Mouse (Mus musculus) testis, adult 2 months (tissue): ENCODE results near the gene Yipf3. TPM values are rescaled to one million over a fixed set of nuclear protein-coding genes. Genes with fewer than 3 reads are reported as not detected.

Source experiments
- H3K27ac ChIP-seq: fragments of 200-500 bp; 2 replicates; pipeline ENCODE4 v1.5.1; 2012; ENCODE audit warnings: low read depth, low read length; ENCODE audit not compliant: control insufficient read depth, insufficient read depth
- H3K27me3 ChIP-seq: fragments of 200-500 bp; 2 replicates; pipeline ENCODE4 v1.6.1; 2012; ENCODE audit warnings: mild to moderate bottlenecking, low read length, moderate library complexity; ENCODE audit not compliant: control insufficient read depth, insufficient read depth
- H3K36me3 ChIP-seq: fragments of 200-500 bp; 2 replicates; pipeline ENCODE4 v1.6.1; 2012; ENCODE audit warnings: mild to moderate bottlenecking, low read length; ENCODE audit not compliant: control insufficient read depth, insufficient read depth
- H3K4me1 ChIP-seq: fragments of 200-500 bp; 2 replicates; pipeline ENCODE4 v1.6.1; 2012; ENCODE audit warnings: low read length; ENCODE audit not compliant: control insufficient read depth, insufficient read depth
- H3K4me3 ChIP-seq: fragments of 200-500 bp; 2 replicates; pipeline ENCODE4 v1.5.1; 2012; ENCODE audit warnings: low read depth, mild to moderate bottlenecking, low read length, moderate library complexity, mixed read lengths; ENCODE audit not compliant: control insufficient read depth
- CTCF ChIP-seq: fragments of 200-500 bp; IDR thresholded peaks from 2 replicates; pipeline ENCODE4 v1.5.1; 2012; ENCODE audit warnings: low read depth, mild to moderate bottlenecking, inconsistent platforms, low read length, moderate library complexity; ENCODE audit not compliant: control insufficient read depth, insufficient read depth, insufficient replicate concordance
- POLR2A ChIP-seq: fragments of 200-500 bp; IDR thresholded peaks from 2 replicates; pipeline ENCODE4 v1.6.1; 2012; ENCODE audit warnings: low read depth, mild to moderate bottlenecking, inconsistent platforms, low read length, moderate library complexity; ENCODE audit not compliant: control insufficient read depth
- polyA plus RNA-seq: library from polyadenylated mRNA; depleted of rRNA; stranded (reverse); fragments of >200 nt; gene quantifications from 2 replicates; pipeline ENCODE4 v1.2.3, GENCODE M21; 2012

Gene Yipf3
- polyA plus RNA-seq, 1 experiment: 75.4 TPM

DNA sequence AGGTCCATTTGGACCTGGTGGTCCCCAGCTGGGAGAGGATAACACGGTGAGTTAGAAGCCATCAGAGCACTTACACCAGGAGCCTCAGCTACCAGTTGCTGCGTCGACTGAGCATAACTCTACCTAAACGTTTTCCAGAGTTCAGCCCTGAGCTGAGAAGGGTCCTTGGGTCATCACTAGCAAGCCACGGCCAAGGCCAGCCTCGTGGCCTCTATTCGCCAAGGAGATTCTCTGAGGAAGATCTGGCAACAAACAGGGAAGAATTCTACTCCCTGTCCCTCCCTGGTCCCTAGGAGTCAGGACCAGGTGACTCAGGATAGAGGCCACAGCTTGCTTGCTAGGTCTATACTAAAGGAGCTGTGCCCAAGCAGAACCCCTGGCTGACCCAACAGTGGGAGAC lies 19.6 kb downstream of the Yipf3 start:
- H3K4me3 ChIP-seq: no peak overlapping the region
- no peaks in the 10 kb centered on the region for H3K27me3 ChIP-seq
- no peak for TF ChIP-seq POLR2A
- no peak for TF ChIP-seq CTCF
- no peak overlapping the region for H3K27ac ChIP-seq
- H3K4me1 ChIP-seq: no peaks in the 10 kb centered on the region; the same call in 1 of the 2 replicates
- no peaks in the 10 kb centered on the region for H3K36me3 ChIP-seq

DNA sequence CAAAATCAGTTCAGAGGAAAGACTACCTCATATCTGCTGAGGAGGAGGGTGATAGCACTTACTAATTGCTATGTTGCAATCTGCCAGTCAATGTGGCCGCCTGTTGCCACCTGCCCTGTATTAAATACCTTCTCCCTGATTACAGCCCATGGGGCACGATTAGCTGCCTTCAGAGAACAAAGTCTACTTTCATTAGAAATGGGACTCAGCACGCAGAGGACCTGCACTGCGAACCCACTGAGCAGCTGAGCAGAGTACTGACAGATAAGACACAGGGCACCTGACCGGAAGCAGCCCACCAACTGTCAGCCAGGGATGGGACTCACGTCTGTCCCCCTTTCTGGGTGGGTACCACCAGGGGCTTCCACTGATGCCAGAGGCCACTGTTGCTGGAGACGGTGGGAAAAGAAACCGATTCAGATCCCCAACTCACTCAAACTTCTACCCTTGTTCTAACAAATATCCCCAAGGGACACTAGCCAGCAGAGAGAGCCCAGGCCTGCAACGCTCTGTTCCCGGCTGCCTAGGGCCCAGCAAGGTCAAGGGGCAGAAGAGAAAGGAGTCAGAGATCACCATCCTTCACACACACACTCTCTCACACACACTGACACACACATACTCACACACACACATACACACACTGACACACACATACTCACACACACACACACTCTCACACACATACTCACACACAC lies 20.3 kb downstream of the Yipf3 start:
- Histone ChIP-seq H3K4me3 (no peak overlapping the region), H3K27ac (no peak overlapping the region), H3K4me1 (no peaks in the 10 kb centered on the region; the same call in 1 of the 2 replicates), H3K36me3 (no peaks in the 10 kb centered on the region), H3K27me3 (no peaks in the 10 kb centered on the region)
- TF ChIP-seq POLR2A: no peak
- TF ChIP-seq CTCF: no peak

DNA sequence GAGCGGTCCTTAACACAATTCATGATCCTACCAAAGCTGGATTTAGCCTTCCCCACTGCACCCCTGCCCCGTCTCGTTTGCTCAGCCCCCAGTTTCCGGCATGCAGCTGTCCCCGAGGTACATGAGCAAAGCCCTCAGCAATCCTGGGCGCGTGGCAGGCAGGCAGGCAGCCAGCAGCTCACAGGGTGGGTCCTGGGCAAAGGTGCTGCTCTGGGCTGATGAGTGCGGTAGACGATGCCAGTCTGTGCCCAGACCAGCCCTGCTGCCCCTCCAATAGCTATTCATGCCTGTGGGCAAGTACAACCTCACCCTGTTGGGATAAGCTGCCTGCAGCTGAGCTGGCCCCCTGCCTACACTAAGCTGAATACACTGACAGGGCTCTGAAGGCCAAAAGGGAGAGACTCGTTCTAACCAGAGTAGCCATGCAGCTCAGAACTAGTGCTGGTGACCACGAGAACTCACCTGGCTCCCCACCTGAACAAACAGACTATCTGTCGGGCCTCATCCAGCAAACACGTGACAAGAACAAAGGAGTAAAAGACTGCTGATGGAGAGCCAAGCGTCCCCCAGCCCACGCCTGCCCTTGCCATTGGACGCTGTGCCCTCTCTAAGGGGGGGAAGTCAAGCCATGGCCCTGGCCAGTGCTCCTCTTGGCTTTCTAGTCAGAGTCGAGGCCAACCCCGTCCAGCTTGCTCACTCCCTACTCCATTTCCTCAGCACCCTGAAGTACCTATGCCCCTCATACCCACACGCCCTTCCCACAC lies 22.1 kb downstream of the Yipf3 start:
- no peaks in the 10 kb centered on the region; the same call in 1 of the 2 replicates for H3K4me1 ChIP-seq
- no peak overlapping the region for H3K4me3 ChIP-seq
- H3K27me3 ChIP-seq: no peaks in the 10 kb centered on the region
- no peak for TF ChIP-seq POLR2A
- TF ChIP-seq CTCF: no peak
- no peaks in the 10 kb centered on the region for H3K36me3 ChIP-seq
- H3K27ac ChIP-seq: no peak overlapping the region

DNA sequence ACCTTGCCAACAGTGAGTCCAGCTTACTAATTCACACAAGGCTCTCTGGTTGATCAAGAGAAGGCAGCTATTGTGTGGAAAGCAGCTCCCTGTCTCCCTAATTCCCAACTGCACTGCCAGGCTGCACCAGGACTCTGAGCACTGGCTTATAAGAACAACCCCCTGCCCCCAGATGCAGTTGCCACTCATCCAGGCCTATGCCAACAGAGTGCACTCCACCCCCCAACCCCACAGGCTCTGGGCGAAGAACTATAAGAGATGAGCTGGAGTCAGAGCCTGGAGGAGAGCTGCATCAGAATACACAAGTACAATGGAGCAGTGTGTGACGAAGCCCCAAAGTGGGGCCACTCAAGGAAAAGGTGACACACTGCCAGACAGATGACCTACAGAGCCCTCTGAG lies 24.2 kb downstream of the Yipf3 start:
- Histone ChIP-seq H3K27ac (no peak overlapping the region), H3K36me3 (no peaks in the 10 kb centered on the region), H3K4me1 (no peaks in the 10 kb centered on the region; the same call in 1 of the 2 replicates), H3K4me3 (no peak overlapping the region), H3K27me3 (no peaks in the 10 kb centered on the region)
- TF ChIP-seq CTCF: no peak
- no peak for TF ChIP-seq POLR2A

DNA sequence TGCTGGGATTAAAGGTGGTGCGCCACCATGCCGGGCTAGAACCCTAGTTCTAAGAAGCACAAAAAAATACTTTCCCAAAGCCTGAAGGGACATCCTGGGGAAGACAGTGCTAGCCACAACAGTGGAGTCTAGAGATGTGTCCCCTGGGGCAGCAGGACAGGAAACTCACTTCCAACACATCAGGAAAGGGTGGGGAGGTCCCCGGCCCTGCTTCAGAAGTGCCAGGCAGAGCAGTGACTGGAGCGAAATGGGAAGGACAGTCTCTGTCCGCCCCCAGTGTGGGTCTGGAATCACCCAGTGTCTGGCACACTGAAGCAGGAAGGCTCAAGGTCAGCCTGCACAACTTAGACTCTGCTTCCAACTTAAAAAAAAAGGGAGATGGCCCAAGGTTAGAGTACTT lies 24.8 kb downstream of the Yipf3 start:
- Histone ChIP-seq H3K36me3 (no peaks in the 10 kb centered on the region), H3K4me3 (peak overlapping the region; percentile 25), H3K27me3 (no peaks in the 10 kb centered on the region), H3K27ac (no peak overlapping the region), H3K4me1 (no peaks in the 10 kb centered on the region; the same call in 1 of the 2 replicates)
- no peak for TF ChIP-seq CTCF
- TF ChIP-seq POLR2A: no peak

DNA sequence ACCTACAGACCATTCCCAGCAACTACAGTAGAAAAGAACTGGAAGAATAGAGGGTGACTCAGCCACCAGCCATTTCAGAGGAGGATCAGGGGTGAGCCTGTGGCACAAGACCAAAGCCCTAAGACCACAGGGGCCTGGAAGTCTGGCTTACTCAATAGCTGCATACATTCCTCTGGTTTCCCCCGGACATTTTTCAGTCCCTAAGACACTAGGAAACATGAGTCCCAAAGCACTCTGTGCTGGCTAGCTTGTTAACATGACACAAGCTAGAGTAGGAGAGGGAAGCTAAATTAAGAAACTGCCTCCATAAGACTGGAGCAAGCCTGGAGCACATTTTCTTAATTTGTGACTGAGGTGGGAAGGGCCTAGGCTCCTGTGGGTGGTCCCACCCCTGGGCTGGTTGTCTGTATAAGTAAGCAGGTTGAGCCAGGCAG lies 25.9 kb downstream of the Yipf3 start:
- TF ChIP-seq POLR2A (no peak), CTCF (no peak)
- H3K36me3 ChIP-seq: no peaks in the 10 kb centered on the region
- H3K27me3 ChIP-seq: no peaks in the 10 kb centered on the region
- no peak overlapping the region for H3K27ac ChIP-seq
- no peaks in the 10 kb centered on the region for H3K4me1 ChIP-seq
- H3K4me3 ChIP-seq: no peak overlapping the region

DNA sequence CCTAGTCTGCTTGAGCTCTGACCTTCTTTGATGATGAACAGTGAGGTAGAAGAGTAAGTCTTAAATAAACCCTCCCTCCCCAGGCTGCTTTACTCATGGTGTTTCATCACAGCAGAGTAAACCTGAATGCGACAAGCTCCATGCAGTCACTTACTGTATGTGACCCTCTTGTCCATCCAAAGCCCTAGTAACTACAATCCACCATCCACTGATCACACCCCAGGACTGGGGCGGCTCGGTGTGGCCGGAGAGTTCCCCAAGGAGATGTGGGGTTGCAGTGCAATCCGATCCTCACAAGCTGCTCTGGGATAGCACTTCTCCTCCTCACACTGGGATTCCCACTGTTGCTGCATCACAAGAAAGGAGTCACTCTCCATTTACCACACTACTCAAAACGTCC lies 26.6 kb downstream of the Yipf3 start:
- no peak overlapping the region for H3K4me3 ChIP-seq
- H3K4me1 ChIP-seq: no peaks in the 10 kb centered on the region
- no peak for TF ChIP-seq CTCF
- no peaks in the 10 kb centered on the region for H3K27me3 ChIP-seq
- H3K36me3 ChIP-seq: no peaks in the 10 kb centered on the region
- H3K27ac ChIP-seq: no peak overlapping the region
